Mouse (Mus musculus) midbrain, embryonic 11.5 days (tissue): Measurements from ENCODE around the gene Rad51b. TPM values are rescaled to one million over a fixed set of nuclear protein-coding genes. Genes with fewer than 3 reads are reported as not detected.
A peak's percentile ranks its signal among the peaks of the same experiment; 100 is the strongest.

Experiments used
- ATAC-seq: fragments of 200-750 bp; cut with Nextera tagmentation; 2 replicates; pipeline ENCODE4 v1.8.0; 2017; ENCODE audit warnings: moderate TSS enrichment, moderate library complexity; ENCODE audit not compliant: low FRiP score
- DNase-seq: peaks from one replicate; pipeline ENCODE4 v3.0.0; 2015; ENCODE audit warnings: low spot score; ENCODE audit errors: missing footprints
- H3K27ac ChIP-seq: fragments of 300-500 bp; sonication (generic); 2 replicates; pipeline ENCODE4 v1.5.1; 2014; ENCODE audit warnings: low read depth, low read length
- H3K27me3 ChIP-seq: fragments of 300-500 bp; sonication (generic); 2 replicates; pipeline ENCODE4 v1.6.1; 2014; ENCODE audit warnings: mild to moderate bottlenecking, low read length, moderate library complexity, mixed read lengths; ENCODE audit not compliant: control insufficient read depth, insufficient read depth
- H3K36me3 ChIP-seq: fragments of 300-500 bp; sonication (generic); 2 replicates; pipeline ENCODE4 v1.6.1; 2014; ENCODE audit warnings: mild to moderate bottlenecking, low read length, moderate library complexity, mixed read lengths; ENCODE audit not compliant: control insufficient read depth, insufficient read depth
- H3K4me1 ChIP-seq: fragments of 300-500 bp; sonication (generic); 2 replicates; pipeline ENCODE4 v1.6.1; 2014; ENCODE audit warnings: low read length; ENCODE audit not compliant: control insufficient read depth, insufficient read depth
- H3K4me2 ChIP-seq: fragments of 300-500 bp; sonication (generic); 2 replicates; pipeline ENCODE4 v1.6.1; 2014; ENCODE audit warnings: mild to moderate bottlenecking, moderate library complexity
- H3K4me3 ChIP-seq: fragments of 300-500 bp; sonication (generic); 2 replicates; pipeline ENCODE4 v1.5.1; 2014; ENCODE audit warnings: low read depth, low read length
- H3K9ac ChIP-seq: fragments of 300-500 bp; sonication (generic); 2 replicates; pipeline ENCODE4 v1.6.1; 2014; ENCODE audit warnings: low read length
- H3K9me3 ChIP-seq: fragments of 300-500 bp; sonication (generic); 2 replicates; pipeline ENCODE4 v1.6.1; 2016; ENCODE audit warnings: low read length; ENCODE audit not compliant: control insufficient read depth
- WGBS: fragments of 180-500 bp; shearing (Covaris S2); extraction: QIAGEN DNeasy Blood & Tissue Kit; methylation state at CpG from one replicate; pipeline ENCODE4 v1.1.7; 2014; 5-methylcytosine and 5-hydroxymethylcytosine counted together
- polyA plus RNA-seq: library from polyadenylated mRNA; unstranded; fragments of >200 nt; fragmentation: Nextera tagmentation; extraction: Ambion mirVana; gene quantifications from 2 replicates; pipeline ENCODE4 v1.2.1, GENCODE M21; 2014

Gene Rad51b
- polyA plus RNA-seq, 1 experiment from 2014 or later: 6.9 TPM

- ATAC-seq (no peak), DNase-seq (no peak)
- Histone ChIP-seq H3K9ac (no peak overlapping the region), H3K4me3 (no peak overlapping the region), H3K27me3 (no peaks in the 10 kb centered on the region), H3K27ac (no peak overlapping the region), H3K4me1 (no peaks in the 10 kb centered on the region), H3K4me2 (no peak overlapping the region), H3K36me3 (no peaks in the 10 kb centered on the region), H3K9me3 (no peaks in the 10 kb centered on the region)
- WGBS: 69% methylated on average over 6 of the region's 6 CpGs
These were observed 499.2 kb downstream of the Rad51b start for GRCm38 (mm10) chr12:79796260-79796659.

- no peaks in the 10 kb centered on the region for H3K4me1 ChIP-seq
- H3K36me3 ChIP-seq: no peaks in the 10 kb centered on the region
- 74% methylated on average over 18 of the region's 18 CpGs for WGBS
- H3K4me3 ChIP-seq: no peak overlapping the region
- no peaks in the 10 kb centered on the region for H3K9me3 ChIP-seq
- H3K27me3 ChIP-seq: no peaks in the 10 kb centered on the region
- no peak overlapping the region for H3K27ac ChIP-seq
- ATAC-seq (no peak), DNase-seq (no peak)
- no peak overlapping the region for H3K9ac ChIP-seq
- H3K4me2 ChIP-seq: no peak overlapping the region
These were observed 500.0 kb downstream of the Rad51b start for GRCm38 (mm10) chr12:79796823-79797821.

GRCm38 (mm10) chr12:79798488-79798887 is 501.4 kb downstream of the Rad51b start:
- Histone ChIP-seq H3K36me3 (no peaks in the 10 kb centered on the region), H3K9me3 (no peaks in the 10 kb centered on the region), H3K4me2 (no peak overlapping the region), H3K9ac (no peak overlapping the region), H3K27me3 (no peaks in the 10 kb centered on the region), H3K4me1 (no peaks in the 10 kb centered on the region), H3K27ac (no peak overlapping the region), H3K4me3 (no peak overlapping the region)
- DNase-seq (no peak), ATAC-seq (no peak)
- WGBS: 93% methylated on average over 3 of the region's 3 CpGs

GRCm38 (mm10) chr12:79799370-79799769 is 502.3 kb downstream of the Rad51b start:
- no peaks in the 10 kb centered on the region for H3K27me3 ChIP-seq
- 72% methylated on average over 5 of the region's 5 CpGs for WGBS
- H3K9me3 ChIP-seq: no peaks in the 10 kb centered on the region
- no peaks in the 10 kb centered on the region for H3K36me3 ChIP-seq
- ATAC-seq: no peak
- no peak overlapping the region for H3K27ac ChIP-seq
- no peak for DNase-seq
- peaks cover 3% of the 10 kb centered on the region for H3K4me1 ChIP-seq
- H3K9ac ChIP-seq: no peak overlapping the region
- H3K4me2 ChIP-seq: no peak overlapping the region
- no peak overlapping the region for H3K4me3 ChIP-seq

- DNase-seq (no peak), ATAC-seq (no peak)
- Histone ChIP-seq H3K4me3 (no peak overlapping the region), H3K9ac (no peak overlapping the region), H3K4me1 (peaks cover 40% of the 10 kb centered on the region), H3K9me3 (no peaks in the 10 kb centered on the region), H3K27ac (no peak overlapping the region), H3K36me3 (no peaks in the 10 kb centered on the region), H3K4me2 (no peak overlapping the region), H3K27me3 (no peaks in the 10 kb centered on the region)
- 60% methylated on average over 1 of the region's 1 CpGs for WGBS
These were observed 506.6 kb downstream of the Rad51b start for GRCm38 (mm10) chr12:79803670-79804069.

- peak; percentile 90 for DNase-seq
- H3K4me2 ChIP-seq: no peak overlapping the region
These were observed 507.9 kb downstream of the Rad51b start for GRCm38 (mm10) chr12:79804776-79805524.

GRCm38 (mm10) chr12:79806990-79807389 is 509.9 kb downstream of the Rad51b start:
- Histone ChIP-seq H3K4me2 (peak overlapping the region; percentile 19; the same call in 1 of the 2 replicates), H3K27ac (peak overlapping the region; percentile 95), H3K9me3 (no peaks in the 10 kb centered on the region), H3K36me3 (no peaks in the 10 kb centered on the region), H3K27me3 (no peaks in the 10 kb centered on the region), H3K9ac (peak overlapping the region; percentile 52; the same call in 1 of the 2 replicates), H3K4me1 (peaks cover 54% of the 10 kb centered on the region), H3K4me3 (no peak overlapping the region)
- 26% methylated on average over 4 of the region's 4 CpGs for WGBS
- 0 out of 2 replicates have a peak, but pooled peaks have one; percentile 5 for ATAC-seq
- DNase-seq: peak; percentile 93

More at GRCm38 (mm10) chr12:79804776-79805524, 507.9 kb downstream of the Rad51b start:
- Histone ChIP-seq H3K4me3 (no peak overlapping the region), H3K9ac (peak overlapping the region; percentile 25; the same call in 1 of the 2 replicates), H3K9me3 (no peaks in the 10 kb centered on the region), H3K27me3 (no peaks in the 10 kb centered on the region), H3K4me1 (peaks cover 49% of the 10 kb centered on the region), H3K27ac (peak overlapping the region; percentile 95), H3K36me3 (no peaks in the 10 kb centered on the region)
- WGBS: 9% methylated on average over 8 of the region's 8 CpGs
- ATAC-seq: peak; percentile 33; the same call in 1 of the 2 replicates

- Histone ChIP-seq H3K4me1 (peaks cover 58% of the 10 kb centered on the region), H3K27ac (peak overlapping the region; percentile 95), H3K4me2 (peak overlapping the region; percentile 19; the same call in 1 of the 2 replicates), H3K9me3 (no peaks in the 10 kb centered on the region), H3K36me3 (no peaks in the 10 kb centered on the region), H3K4me3 (no peak overlapping the region), H3K27me3 (no peaks in the 10 kb centered on the region), H3K9ac (peak overlapping the region; percentile 52)
- WGBS: 3% methylated on average over 10 of the region's 10 CpGs
- peak; percentile 88 for ATAC-seq
- peak; percentile 97 for DNase-seq
These were observed 510.3 kb downstream of the Rad51b start for GRCm38 (mm10) chr12:79807410-79807847.
